Mouse (Mus musculus): ENCODE results near the gene Capn7.

DNA sequence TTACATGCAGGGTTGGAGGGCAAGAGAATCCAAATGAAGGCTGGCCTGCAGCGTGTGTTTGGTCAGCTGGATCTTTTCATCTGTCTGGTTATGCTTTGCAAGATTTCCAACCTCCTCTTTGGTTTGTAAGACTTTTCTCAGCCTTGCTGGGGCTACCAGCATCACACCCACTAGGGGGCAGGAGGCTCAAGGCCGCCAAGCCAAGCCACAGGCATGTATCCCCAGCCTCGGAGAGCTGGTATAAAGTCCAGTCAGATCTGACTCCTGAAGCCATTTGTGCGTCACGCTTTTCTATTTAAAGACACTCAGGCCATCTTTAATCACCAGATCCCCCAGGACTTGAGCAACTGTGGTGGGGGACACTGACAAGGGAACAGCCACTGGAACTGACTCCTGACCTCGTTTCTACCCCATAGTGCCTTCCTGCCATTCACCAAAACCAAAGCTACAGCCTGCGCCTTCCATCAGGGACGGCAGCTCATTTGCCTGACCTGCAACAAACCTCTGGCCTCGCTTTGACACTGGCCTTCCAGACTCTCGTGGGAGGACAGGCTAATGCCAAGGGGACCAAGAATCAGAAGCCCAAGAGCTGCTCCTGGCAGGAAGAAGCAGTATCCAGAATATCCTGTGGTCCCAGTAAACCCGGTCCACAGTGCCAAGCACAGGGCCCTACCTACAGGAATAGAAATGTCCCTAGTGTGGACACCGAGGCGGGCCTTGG lies 49.7 kb downstream of the Capn7 start:
- TF ChIP-seq CTCF (conservative IDR thresholded peaks at IDR 0.05; ENCODE audit: low read length) (peak; percentile 60), POU5F1 (IDR thresholded peaks at IDR 0.05; ENCODE audit: borderline replicate concordance, low read length) (no peak), NANOG (IDR thresholded peaks at IDR 0.05; ENCODE audit: borderline replicate concordance, low read length) (no peak)

All from E14TG2a.4 (cell line).